Mouse (Mus musculus) erythroblast, embryonic 14.5 days (primary cell): ENCODE results near the gene H2-D1.
"Not testable (repeated sequence)": the region's sequence is repeated elsewhere in the genome, so short reads cannot be mapped to it uniquely, and the experiment has no call there.

Experiments
- GATA1 ChIP-seq: IDR thresholded peaks from 2 replicates; pipeline ENCODE4 v1.6.1; 2012; ENCODE audit warnings: low read length, inconsistent platforms, mixed read lengths
- TAL1 ChIP-seq: IDR thresholded peaks from 3 replicates; pipeline ENCODE4 v1.6.1; 2012; ENCODE audit warnings: low read length, inconsistent platforms, mixed read lengths

- TF ChIP-seq GATA1, TAL1: not testable (repeated sequence)
Measured at GRCm38 (mm10) chr17:35300261-35300945, 37.9 kb downstream of the H2-D1 start.
